Mouse (Mus musculus) right cerebral cortex, postnatal 10 days (tissue): ENCODE results near the gene 1700014D04Rik.
"Not testable (repeated sequence)": the region's sequence is repeated elsewhere in the genome, so short reads cannot be mapped to it uniquely, and the experiment has no call there.

Experiments
- DNase-seq, 2 experiments: peaks; one replicate each; pipeline ENCODE4 v3.0.0; 2021; ENCODE audit warnings: low spot score in 2 of 2

The 1700014D04Rik gene

DNA sequence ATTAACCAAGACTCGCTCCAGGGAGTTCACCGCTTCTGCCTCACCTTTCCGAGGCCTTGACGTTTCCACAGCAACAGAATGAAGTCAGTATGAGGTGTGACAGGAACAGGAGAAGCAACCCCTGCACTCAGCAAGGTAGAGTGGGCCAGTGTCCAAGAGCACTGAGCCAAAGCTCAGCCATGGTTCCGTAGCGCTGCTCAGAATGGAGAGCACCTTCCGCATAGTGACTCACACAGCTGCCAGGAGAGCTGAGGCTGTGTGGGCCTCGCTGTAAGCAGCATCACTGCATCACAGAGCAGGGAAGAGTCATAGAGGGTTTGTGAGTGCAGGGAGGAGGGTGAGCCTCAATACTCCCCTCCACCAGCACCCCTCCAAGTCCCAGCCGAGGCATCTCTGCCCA lies at the start of gene 1700014D04Rik:
1700014D04Rik (minus strand) TSS at position 42 of the 400 bp plus-strand sequence.
- DNase-seq = peak in 1 of 2 experiments; percentile 47

DNA sequence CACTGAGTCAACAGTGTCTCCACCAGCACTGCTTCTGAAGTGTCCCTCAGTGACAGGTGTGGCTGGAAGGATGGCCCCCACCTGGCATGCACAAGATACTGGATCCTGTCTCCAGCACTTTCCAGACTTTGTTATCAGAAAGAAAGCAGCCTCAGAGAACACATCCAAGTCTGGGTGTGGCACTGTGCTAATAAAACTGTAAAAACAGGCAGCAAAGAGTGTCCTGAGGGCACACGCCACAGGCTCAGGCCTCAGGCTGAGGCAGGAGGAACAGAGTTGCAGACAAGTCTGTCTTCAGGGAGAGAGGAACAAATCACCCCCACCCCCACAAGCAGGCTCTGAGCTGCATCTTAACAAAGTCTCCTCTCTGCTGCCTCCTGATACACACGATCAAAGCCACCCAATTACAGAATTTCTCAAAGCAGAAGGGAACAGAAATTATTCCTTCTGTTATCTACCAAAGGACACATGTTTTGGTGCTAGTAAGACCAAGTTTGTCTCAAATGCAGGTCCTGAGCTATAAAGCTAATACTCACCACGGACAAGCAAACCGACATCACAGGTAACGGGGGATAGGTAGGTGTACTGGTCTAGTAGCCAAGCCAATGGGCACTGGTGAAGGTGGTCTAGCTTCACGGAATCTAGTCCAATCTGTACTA lies 49.4 kb upstream of the 1700014D04Rik start:
- DNase-seq = no peak

DNA sequence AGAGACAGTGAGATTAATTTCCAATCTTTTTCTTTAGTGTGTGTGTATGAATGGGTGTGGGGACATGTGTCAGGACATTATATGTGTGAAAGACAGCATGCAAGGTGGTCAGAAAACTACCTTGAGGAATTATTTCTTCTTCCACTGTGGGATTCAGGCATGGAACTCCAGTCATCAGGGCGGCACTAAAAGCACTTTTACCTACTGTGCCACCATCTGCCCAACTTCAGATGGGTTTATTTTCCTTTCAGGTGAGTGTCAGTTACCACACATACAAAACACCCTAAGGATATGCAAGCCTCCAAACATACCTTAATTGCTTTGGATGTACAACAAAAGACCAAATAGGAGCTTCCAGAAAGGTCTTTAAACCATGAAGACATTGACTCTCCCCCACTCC lies 48.2 kb upstream of the 1700014D04Rik start:
- no peak for DNase-seq

DNA sequence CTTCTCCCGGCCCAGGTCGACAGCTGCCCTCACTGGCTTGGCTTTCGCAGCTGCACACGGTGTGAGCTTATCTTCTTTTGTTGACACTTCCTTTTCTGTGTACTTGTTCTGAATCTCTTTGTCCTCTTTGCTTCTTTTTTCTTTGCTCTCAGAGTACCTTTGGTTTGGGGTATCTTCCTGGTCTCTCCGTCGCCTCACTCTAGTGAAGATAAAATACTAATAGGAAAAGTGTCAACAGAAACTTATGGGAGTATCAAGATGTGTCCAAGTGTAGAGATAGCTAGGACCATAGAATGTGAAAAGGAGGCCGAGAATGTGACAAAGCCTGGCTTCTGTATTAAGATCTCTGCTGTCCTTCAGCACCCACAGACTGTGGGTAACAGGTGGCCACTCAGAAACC lies 35.6 kb upstream of the 1700014D04Rik start, which contains the start of gene Gm49354:
Gm49354 (minus strand) TSS at position 101 of the 400 bp plus-strand sequence.
- no peak for DNase-seq

DNA sequence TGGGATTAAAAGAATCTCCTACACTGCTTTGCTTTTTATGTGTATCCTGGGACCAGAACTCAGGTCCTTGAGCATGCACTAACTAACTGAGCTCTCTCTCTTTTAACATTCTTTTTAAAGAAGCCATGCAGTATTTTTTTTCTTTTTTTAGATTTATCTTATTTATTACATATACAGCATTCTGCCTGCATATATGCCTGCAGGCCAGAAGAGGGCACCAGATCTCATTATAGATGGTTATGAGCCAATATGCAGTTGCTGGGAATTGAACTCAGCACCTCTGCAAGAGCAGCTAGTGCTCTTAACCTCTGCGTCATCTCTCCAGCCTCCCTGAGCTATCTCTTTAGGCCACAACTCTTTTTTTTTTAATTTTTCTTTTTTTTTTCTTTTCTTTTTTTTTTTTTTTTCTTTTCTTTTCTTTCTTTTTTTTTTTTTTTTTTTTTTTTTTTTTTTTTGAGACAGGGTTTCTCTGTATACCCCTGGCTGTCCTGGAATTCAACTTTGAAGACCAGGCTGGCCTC lies 33.3 kb upstream of the 1700014D04Rik start:
- DNase-seq = not testable (repeated sequence)

DNA sequence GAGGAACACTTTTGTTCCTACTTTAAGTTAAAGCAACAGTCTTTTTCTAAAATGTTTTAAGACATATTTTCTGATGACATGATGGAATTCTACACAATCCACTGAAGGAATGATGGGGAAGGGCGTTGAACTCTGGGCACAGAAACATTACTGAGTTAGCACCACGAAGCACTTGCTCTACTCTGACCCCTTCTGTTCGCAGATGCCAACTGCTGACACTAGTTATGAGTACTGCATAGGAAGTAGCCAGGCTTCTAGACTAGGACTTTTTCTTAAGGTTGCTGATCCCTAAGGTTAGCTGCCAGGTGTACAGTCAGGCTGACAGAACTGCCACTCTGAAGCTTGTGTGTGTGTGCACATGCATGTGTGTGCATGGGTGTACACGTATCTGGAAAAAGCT lies 32.7 kb upstream of the 1700014D04Rik start:
- no peak for DNase-seq

DNA sequence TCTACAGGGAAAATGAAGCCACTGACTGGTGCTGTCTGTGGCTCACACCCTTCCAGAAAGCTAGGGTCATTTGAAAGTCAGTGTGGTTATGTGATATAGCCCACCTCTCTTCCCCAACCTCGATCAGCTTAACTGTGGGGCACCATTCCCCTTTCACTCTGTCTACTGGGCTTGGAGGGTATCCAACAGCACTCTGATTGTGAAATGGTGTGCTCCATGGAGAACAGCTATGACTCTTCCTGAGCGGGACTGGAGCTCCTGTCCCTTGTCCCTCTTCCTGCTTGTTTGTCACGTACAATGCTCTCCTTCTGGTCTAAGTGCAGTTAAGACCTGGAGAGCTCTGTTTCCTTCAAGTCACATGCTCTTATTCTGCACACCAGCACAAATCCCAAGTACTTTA lies 28.6 kb upstream of the 1700014D04Rik start:
- DNase-seq = no peak

DNA sequence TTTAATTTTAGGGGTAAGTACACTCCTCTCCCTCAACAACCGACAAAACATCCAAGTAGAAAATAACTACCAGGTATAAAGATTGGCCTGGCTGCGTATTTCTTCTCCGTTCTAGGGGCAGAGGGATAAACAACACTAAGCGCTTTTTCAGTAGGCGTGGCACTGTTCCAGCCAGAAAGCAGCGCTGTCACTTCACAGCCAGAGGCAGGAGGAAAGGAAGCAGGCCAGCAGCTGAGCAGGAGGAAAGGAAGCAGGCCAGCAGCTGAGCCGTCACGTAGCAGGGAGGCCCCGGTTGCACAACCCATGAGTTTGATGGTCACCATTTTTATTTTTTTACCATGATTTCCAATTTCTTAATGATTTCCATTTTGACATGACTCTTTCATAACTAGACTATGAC lies 24.7 kb upstream of the 1700014D04Rik start:
- peak; percentile 83 to 85 for DNase-seq

DNA sequence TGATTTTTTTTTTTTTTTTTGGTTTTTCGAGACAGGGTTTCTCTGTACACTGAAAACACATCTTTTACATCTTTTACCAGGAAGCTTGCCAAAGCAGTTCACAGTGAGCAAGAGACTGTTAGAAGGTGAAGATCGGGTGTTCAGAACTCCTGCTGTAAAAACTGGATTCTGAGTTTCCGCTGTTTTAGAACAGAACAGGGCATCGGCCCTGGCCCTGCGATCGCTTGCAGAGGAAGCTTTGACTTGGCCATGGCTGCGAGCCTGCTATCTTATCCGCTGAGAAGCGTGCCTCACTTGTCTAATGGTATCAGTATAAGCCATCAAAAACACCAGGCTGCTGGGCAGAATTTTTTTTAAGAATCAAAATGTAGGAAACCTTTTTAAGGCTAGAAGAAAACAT lies 24.3 kb upstream of the 1700014D04Rik start:
- DNase-seq = no peak

DNA sequence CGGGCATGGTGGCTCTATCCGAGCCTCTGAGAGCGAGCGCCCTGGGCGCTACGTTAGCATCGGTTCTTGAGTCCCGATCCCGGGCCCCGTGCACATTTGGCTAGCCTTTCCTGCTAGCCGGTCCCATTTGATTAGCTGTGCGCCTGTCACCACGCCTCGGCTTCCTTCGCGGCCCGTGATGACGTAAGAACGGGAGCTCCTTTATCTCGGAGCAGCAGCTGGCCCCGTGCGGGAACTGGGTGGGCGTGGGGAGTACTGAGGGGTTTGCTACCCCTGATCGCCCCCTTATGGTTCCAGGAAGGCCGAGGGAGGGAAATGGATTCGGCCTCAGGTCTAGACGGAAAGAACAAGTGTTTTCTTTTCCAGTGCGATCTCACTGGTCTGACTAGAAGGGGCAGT lies 23.6 kb upstream of the 1700014D04Rik start:
- peak; percentile 93 to 94 for DNase-seq

DNA sequence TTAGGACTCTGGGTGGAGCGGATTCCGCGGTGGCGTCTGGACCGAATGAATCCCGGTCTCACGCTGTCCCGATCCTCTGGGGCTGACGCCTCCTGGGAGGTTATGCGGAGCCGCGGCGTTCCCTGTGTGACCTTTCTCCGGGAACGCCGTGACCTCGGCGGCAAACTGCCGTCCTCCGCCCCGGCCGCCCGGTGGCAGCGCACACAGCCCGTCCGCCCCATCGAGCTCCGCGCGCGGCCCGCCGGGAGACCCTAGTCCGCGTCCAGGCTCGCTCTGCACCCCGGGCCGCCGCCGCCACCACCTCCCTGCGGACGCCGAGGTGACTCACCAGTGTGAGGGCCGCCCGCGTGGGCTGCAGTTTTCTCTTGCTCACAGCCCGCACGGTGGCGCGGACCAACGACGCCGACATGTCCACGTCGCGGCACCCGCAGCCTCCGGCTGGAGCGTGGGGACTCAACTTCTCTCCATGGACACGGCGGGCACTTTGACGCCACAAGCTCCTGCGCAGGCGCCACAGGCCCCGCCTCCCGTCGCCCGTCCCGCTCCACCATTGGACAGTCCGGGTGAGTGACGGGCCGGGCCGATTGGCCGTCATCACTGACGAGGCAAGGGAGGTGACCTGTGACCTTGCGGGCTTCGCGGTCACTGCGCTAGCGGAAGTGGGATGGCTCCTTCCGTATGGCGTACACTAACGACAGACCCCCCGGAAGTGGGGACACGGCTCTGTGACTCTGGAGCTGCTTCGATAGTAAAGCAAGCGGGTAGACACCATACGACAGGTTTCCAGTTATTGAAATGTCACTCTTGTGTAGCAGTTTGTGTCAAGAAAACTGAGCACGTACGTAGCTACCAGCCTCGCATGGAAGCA lies 23.0 kb upstream of the 1700014D04Rik start, which contains the start of gene Isca1:
Isca1 (minus strand) TSS at position 515 of the 868 bp plus-strand sequence.
- peak; percentile 100 for DNase-seq

DNA sequence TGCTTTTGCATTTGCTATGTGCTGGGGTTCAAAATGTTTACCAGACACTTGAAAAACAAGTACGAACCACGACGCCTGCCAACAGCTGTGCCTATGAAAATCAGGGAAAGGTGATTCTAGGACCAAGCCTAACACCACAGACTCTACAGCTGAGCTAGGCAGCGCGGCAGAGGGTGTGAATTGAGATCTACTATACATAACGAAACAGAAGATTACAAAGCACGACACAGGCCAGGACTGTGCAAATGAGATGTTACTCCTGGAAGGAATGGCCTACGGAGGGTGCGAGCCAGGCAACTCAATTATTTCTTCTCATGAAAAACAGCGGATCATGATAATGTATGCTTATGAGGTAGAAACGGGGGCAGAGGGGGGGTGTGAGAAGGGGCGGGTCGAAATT lies 22.0 kb upstream of the 1700014D04Rik start:
- no peak for DNase-seq

DNA sequence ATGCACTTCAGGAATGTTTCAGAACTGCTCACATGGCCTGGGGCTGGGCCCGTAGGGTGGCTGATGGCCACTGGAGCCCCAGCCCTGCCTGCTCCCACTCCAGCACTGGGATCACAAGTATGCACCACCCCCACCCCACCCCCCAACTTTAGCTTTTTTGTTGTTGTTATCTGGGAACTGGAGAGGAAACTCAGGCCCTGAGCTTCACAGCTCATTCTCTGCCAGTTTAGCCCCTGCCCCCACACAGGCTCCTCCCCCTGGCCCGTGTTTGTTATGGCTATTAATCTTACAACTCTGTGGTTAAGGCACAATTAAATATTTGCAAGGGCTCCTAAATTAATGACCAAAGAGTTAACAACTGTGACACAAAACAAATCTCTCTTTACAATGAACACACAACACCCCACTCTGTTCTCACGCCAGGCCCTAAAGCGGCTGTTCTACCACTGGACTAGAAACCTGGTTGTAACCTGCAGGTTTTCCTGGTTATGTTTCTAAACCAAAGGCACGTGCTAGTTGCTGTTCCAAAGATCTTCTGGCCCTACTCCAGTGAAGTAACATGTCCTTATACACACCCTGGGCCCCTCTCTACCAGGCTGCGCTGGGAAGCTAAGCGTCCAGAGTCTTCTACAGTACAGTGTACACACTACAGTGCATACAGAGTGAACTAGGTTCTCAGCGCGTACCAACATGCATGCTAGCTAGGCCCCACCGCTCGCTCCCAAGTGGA lies 20.4 kb upstream of the 1700014D04Rik start:
- no peak for DNase-seq

DNA sequence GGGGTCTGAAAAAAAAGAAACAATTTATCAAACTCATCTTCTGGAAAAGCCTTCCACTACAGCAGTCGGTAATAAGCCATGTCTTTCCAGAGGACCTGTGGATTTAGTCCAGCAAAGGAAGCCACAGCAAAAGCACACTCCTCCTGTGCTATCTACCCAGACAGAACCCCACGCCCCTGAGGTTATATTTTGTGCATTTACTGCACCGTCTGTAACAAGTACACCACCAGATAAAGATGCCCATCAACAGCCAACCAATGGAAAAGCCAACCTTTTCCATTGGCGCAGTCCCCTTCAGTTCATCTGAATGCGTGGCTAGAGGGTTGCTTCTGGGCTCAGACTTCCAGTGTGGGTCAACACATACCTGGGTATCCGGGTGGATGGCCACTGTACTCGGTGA lies 16.2 kb upstream of the 1700014D04Rik start:
- no peak for DNase-seq

DNA sequence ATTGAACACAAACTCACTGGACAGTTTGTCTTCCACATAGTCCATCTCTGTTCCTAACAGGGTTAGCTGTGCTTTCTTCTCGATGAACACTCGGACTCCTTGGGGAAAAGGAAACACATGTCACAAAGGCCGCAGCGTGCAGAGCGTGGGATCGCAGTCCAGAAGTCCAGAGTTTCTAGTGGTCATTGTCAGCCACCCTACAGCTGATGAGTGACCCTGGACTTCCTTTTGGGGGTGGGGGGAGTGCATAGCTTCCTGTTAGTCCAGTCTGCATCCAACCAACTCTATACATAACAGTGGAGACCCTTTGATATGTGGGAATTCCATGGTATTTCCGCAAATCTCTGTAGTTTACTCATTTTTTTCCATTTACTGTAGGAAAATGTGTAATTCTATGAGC lies 10.4 kb upstream of the 1700014D04Rik start:
- no peak for DNase-seq

DNA sequence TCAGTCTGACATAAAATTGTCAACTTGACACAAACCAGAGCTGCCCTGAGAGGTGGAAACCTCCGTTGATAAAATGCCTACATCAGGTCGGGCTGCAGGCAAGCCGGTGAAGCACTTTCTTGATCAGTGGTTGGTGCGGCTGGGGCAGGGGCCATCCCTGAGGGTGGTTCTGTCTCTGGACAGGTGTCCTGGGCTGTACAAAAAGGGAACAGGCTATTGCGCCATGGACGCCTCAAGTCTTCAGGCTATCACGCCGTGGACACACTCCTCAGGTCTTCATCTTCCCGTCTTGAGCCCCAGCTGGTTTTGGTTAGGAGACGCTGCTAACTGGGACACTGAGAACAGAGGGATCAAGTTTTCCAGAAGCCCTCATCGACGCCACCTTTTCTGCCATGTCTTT lies 3.8 kb upstream of the 1700014D04Rik start:
- no peak for DNase-seq

DNA sequence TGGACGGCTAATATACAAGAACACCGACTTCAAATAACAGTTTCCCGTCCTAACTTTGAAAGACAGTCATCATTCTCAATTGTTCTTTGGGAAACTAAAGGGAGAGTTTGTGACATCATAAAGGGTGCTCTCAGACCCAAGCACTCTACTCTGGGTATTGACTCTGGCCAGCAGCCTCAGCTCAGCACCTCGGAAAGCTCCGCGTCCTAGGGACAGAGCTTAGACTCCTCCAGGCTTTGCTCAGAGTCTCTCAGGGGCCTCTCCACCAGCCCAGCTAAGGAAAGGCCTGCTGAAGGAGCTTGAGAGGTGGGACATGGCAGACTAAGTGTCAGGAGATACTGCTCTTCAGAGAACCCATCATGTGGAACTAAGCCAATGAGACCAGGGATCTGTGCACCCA lies 388 bp downstream of the 1700014D04Rik start:
- no peak for DNase-seq

DNA sequence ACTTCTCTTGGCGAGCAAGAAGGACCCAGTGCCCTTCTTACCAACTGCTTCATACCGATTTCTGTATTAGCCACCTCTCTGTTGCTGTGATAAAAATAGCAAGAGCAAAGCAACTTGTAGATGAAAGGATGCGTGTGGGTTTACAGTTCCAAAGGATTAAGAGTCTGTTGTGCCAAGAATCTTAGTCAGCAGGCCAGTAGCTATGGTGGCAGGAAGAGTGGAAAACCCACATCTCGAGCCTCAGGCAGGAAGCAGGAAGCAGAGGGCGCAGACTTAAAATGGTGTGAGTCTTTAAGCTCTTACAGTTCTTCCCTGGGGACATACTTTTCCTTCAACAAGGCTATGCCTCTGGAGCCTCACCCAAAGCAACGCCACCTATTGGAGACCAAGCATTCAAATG lies 1.1 kb downstream of the 1700014D04Rik start:
- DNase-seq = no peak

DNA sequence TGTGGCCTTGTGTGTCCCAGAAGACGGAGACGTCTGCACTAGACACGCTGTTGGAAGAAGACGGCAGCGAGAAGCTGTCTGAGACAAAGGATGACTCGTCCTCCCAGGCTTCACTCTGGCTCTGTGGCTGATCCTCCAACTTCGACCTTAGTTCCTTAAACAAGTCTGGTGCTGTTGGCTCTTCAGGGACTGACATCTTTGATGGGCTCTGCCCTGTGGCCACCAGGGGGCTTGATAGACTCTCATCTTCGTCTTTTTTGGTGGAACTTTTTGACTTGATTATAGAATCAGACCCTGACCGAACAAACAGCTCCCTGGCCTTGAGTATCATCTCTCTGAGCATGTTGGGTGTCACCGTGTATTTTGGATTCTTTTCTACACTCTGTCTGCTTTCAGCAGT lies 4.9 kb downstream of the 1700014D04Rik start:
- no peak for DNase-seq

DNA sequence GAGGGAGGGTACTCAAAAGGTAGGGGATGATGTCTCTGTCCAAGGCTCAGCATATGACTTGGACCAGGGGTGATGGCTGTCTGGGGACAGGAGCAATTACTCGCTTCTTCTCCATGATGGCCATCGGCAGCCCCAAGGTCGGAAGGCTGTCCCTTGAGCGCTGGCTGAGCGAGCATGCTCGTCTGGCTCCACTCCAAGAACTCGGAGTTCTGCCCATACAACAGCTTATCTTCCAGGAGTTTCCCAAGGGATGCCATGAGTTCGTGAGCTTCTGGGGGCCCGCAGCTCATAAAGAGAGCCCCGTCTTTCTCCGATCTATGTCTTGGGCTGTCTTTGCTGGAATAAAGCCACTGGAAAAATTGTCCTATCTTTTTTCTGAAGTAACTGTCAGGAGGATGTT lies 5.5 kb downstream of the 1700014D04Rik start:
- DNase-seq = no peak

DNA sequence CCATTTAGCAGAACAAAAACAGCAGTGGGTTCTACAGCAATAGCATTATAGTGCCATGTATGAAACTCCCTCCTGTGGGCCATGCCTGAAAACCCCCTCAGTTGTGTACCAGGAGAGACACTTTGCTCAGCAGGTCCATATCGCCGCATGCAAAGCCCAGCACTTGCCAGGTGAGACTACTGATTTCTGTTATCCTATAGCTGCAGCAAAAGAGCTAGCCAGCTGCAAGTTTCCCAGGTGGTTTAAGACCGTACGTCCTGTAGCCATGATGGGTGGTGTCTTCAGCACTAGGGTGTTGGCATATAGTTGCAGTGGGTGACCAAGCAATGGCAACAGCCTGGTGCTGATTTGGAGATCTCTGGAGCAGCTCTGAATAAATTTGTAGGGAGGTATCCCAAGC lies 7.2 kb downstream of the 1700014D04Rik start:
- no peak for DNase-seq

DNA sequence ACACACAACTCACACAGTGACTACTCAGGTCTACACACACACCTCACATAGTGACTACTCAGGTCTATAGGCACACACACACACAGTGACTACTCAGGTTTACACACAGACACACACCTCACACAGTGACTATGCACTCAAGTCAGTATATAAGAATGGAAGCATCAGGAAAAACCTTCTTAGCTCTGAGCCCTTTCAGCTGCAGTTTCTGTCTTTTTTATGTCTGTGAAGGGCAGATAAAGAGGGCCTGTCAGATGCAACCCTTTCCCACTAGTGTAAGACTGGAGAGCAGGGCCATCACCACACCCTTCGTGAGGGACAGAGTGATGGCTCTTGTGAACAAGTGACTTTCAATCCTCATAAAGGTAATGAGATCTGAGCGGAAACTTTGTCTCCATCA lies 8.1 kb downstream of the 1700014D04Rik start:
- DNase-seq = no peak
